Mouse (Mus musculus) heart, embryonic 13.5 days (tissue): ENCODE data around the gene Schip1. TPM values are rescaled to one million over a fixed set of nuclear protein-coding genes. Genes with fewer than 3 reads are reported as not detected.

ENCODE experiments used
- ATAC-seq: fragments of 200-750 bp; cut with Nextera tagmentation; 2 replicates; pipeline ENCODE4 v1.8.0; 2017; ENCODE audit warnings: moderate TSS enrichment; ENCODE audit not compliant: insufficient number of reproducible peaks, low FRiP score, low TSS enrichment; ENCODE audit errors: extremely low read depth
- H3K27ac ChIP-seq: fragments of 300-500 bp; sonication (generic); replicated peaks from 2 replicates; pipeline ENCODE4 v1.5.1; 2015; ENCODE audit warnings: moderate library complexity, mild to moderate bottlenecking, inconsistent platforms
- H3K27me3 ChIP-seq: fragments of 300-500 bp; sonication (generic); replicated peaks from 2 replicates; pipeline ENCODE4 v1.6.1; 2015; ENCODE audit warnings: mild to moderate bottlenecking, inconsistent platforms
- H3K36me3 ChIP-seq: fragments of 300-500 bp; sonication (generic); 2 replicates; pipeline ENCODE4 v1.6.1; 2015; ENCODE audit warnings: mild to moderate bottlenecking, inconsistent platforms
- H3K4me1 ChIP-seq: fragments of 300-500 bp; sonication (generic); 2 replicates; pipeline ENCODE4 v1.6.1; 2015; ENCODE audit warnings: inconsistent platforms
- H3K4me2 ChIP-seq: fragments of 300-500 bp; sonication (generic); 2 replicates; pipeline ENCODE4 v1.6.1; 2015; ENCODE audit warnings: inconsistent platforms, mild to moderate bottlenecking, moderate library complexity
- H3K4me3 ChIP-seq: fragments of 300-500 bp; sonication (generic); 2 replicates; pipeline ENCODE4 v1.5.1; 2015; ENCODE audit warnings: moderate library complexity, mild to moderate bottlenecking, inconsistent platforms
- H3K9ac ChIP-seq: fragments of 300-500 bp; sonication (generic); 2 replicates; pipeline ENCODE4 v1.6.1; 2015; ENCODE audit warnings: inconsistent platforms, mild to moderate bottlenecking, moderate library complexity
- H3K9me3 ChIP-seq: fragments of 300-500 bp; sonication (generic); 2 replicates; pipeline ENCODE4 v1.6.1; 2016; ENCODE audit warnings: inconsistent platforms
- WGBS: fragments of 180-500 bp; shearing (Covaris S2); methylation state at CpG from one replicate; pipeline ENCODE4 v1.1.7; 2015; ENCODE audit warnings: mixed read lengths; 5-methylcytosine and 5-hydroxymethylcytosine counted together
- polyA plus RNA-seq: library from polyadenylated mRNA; unstranded; fragments of >200 nt; fragmentation: Nextera tagmentation; extraction: Ambion mirVana; gene quantifications from 2 replicates; pipeline ENCODE4 v1.2.1, GENCODE M21; 2015

Schip1 gene
- polyA plus RNA-seq, 1 experiment from 2014 or later: 52.4 TPM

- H3K4me2 ChIP-seq: no peak overlapping the region
- no peaks in the 10 kb centered on the region for H3K36me3 ChIP-seq
- no peak overlapping the region for H3K9ac ChIP-seq
- WGBS: 79% methylated on average over 3 of the region's 3 CpGs
- ATAC-seq: no peak
- H3K27me3 ChIP-seq: no peaks in the 10 kb centered on the region
- no peak overlapping the region for H3K27ac ChIP-seq
- H3K4me1 ChIP-seq: peaks cover 5% of the 10 kb centered on the region
- H3K4me3 ChIP-seq: no peak overlapping the region
- H3K9me3 ChIP-seq: no peaks in the 10 kb centered on the region
Measured at GRCm38 (mm10) chr3:68398691-68399090, 334.1 kb downstream of the Schip1 start.

DNA sequence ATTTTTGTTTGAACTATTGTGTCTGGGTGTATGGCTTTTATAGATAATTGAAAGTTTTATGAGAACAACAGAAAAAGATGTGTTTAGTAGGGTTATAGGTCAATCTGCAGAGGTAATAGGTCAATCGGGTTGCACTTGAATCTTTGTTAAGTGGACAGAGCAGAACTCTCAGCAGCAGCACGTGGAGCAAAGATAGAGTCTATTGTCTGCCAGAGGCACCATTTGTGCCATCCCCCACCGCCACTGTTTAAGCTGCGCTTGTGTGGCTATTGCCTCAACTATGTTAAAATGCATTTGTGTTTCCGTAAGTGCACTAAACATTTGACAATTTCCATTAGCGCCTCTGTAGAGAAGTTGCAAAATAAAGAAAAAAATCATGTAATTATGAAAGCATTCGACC is 335.5 kb downstream of the Schip1 start:
- no peak for ATAC-seq
- 57% methylated on average over 7 of the region's 7 CpGs for WGBS
- H3K4me2 ChIP-seq: no peak overlapping the region
- no peaks in the 10 kb centered on the region for H3K9me3 ChIP-seq
- H3K36me3 ChIP-seq: no peaks in the 10 kb centered on the region
- no peaks in the 10 kb centered on the region for H3K27me3 ChIP-seq
- H3K9ac ChIP-seq: no peak overlapping the region
- no peak overlapping the region for H3K27ac ChIP-seq
- H3K4me3 ChIP-seq: no peak overlapping the region
- H3K4me1 ChIP-seq: peaks cover 5% of the 10 kb centered on the region

DNA sequence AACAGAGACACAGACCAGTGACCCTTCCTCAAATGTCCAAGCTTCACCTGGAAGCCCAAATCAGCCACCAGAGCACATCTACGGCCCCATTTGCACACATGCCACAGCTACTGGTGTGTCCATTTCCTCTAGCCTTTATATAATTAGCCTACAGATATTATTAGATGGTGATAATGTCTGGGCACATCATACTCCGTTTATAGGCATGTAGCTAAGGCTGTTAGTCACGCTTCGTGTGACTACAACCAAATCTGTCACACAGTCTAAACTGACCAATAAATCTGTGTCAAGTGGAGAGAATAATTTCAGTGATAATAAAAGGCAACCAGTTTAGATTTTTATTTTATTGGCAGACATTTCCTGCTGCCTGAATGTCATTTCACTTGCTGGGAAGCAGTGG is 338.7 kb downstream of the Schip1 start:
- no peak overlapping the region for H3K9ac ChIP-seq
- H3K4me1 ChIP-seq: peaks cover 14% of the 10 kb centered on the region
- H3K36me3 ChIP-seq: no peaks in the 10 kb centered on the region
- H3K27me3 ChIP-seq: no peaks in the 10 kb centered on the region
- 85% methylated on average over 4 of the region's 4 CpGs for WGBS
- no peak for ATAC-seq
- no peak overlapping the region for H3K27ac ChIP-seq
- no peaks in the 10 kb centered on the region for H3K9me3 ChIP-seq
- H3K4me2 ChIP-seq: no peak overlapping the region
- H3K4me3 ChIP-seq: no peak overlapping the region

DNA sequence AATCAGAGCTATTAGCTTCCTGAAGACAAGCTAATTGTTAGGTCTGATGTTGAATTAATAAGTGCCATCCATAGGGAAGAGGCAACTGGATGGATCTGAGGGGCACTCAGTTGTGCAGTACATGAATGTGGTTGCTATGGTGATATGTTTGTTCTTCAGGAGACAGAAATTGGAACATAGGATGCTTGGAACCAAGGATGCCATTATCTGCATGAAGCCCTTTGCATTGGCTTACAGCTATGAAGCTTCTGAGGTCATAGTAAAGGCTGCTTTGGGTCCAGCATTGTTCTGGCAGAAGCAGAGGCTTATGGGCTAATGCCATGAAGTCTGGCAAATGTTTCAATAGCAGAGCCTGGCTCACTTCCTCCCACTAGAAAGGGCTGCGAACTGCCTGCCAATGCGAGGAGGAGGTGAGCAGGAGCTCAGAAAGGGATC is 339.2 kb downstream of the Schip1 start:
- 81% methylated on average over 2 of the region's 2 CpGs for whole genome bisulfite sequencing
- Histone ChIP-seq H3K36me3 (no peaks in the 10 kb centered on the region), H3K27ac (no peak overlapping the region), H3K9me3 (no peaks in the 10 kb centered on the region), H3K4me2 (no peak overlapping the region), H3K9ac (no peak overlapping the region), H3K4me1 (peaks cover 14% of the 10 kb centered on the region), H3K4me3 (no peak overlapping the region), H3K27me3 (no peaks in the 10 kb centered on the region)
- ATAC-seq: no peak

DNA sequence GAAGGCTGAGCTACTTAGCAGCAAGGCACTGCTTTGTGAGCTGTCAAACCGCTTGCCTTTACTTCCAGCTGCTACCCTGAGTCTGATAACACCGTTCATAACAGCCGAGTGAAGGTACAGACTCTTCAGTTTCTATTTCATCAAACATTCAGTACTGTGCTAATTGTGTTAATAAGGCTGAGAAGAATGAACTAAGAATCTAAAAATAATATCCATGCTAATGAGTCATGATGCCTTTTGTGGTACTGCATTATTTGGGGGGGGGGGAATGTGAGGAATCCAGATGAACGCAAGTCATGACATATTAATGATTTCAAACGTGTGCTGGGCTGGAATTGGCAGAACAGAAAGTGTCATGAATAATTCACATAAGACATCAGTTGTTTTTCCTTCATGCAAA is 341.1 kb downstream of the Schip1 start:
- peaks cover 14% of the 10 kb centered on the region for H3K4me1 ChIP-seq
- H3K27me3 ChIP-seq: no peaks in the 10 kb centered on the region
- H3K4me3 ChIP-seq: no peak overlapping the region
- 49% methylated on average over 5 of the region's 5 CpGs for WGBS
- no peaks in the 10 kb centered on the region for H3K36me3 ChIP-seq
- no peak overlapping the region for H3K4me2 ChIP-seq
- H3K9me3 ChIP-seq: no peaks in the 10 kb centered on the region
- no peak for ATAC-seq
- no peak overlapping the region for H3K9ac ChIP-seq
- H3K27ac ChIP-seq: no peak overlapping the region

- no peak for ATAC-seq
- WGBS: 22% methylated on average over 3 of the region's 3 CpGs
Measured at GRCm38 (mm10) chr3:68412262-68412661, 347.7 kb downstream of the Schip1 start.

GRCm38 (mm10) chr3:68419792-68420191 is 355.2 kb downstream of the Schip1 start:
- no peak overlapping the region for H3K4me2 ChIP-seq
- no peaks in the 10 kb centered on the region for H3K9me3 ChIP-seq
- no peak for ATAC-seq
- H3K9ac ChIP-seq: no peak overlapping the region
- H3K27me3 ChIP-seq: no peaks in the 10 kb centered on the region
- H3K4me3 ChIP-seq: no peak overlapping the region
- H3K36me3 ChIP-seq: no peaks in the 10 kb centered on the region
- no peak overlapping the region for H3K27ac ChIP-seq
- WGBS: 83% methylated on average over 4 of the region's 4 CpGs
- H3K4me1 ChIP-seq: no peaks in the 10 kb centered on the region

More at GRCm38 (mm10) chr3:68412262-68412661, 347.7 kb downstream of the Schip1 start:
- no peaks in the 10 kb centered on the region for H3K9me3 ChIP-seq
- peaks cover 12% of the 10 kb centered on the region for H3K4me1 ChIP-seq
- H3K27me3 ChIP-seq: no peaks in the 10 kb centered on the region
- no peak overlapping the region for H3K27ac ChIP-seq
- H3K9ac ChIP-seq: no peak overlapping the region
- no peaks in the 10 kb centered on the region for H3K36me3 ChIP-seq
- H3K4me2 ChIP-seq: no peak overlapping the region
- no peak overlapping the region for H3K4me3 ChIP-seq

- Histone ChIP-seq H3K27ac (no peak overlapping the region), H3K4me1 (no peaks in the 10 kb centered on the region), H3K4me2 (no peak overlapping the region), H3K27me3 (no peaks in the 10 kb centered on the region), H3K36me3 (no peaks in the 10 kb centered on the region), H3K4me3 (no peak overlapping the region), H3K9ac (no peak overlapping the region), H3K9me3 (no peaks in the 10 kb centered on the region)
- ATAC-seq: no peak
- WGBS: 57% methylated on average over 2 of the region's 2 CpGs
Measured at GRCm38 (mm10) chr3:68420927-68421326, 356.3 kb downstream of the Schip1 start.

DNA sequence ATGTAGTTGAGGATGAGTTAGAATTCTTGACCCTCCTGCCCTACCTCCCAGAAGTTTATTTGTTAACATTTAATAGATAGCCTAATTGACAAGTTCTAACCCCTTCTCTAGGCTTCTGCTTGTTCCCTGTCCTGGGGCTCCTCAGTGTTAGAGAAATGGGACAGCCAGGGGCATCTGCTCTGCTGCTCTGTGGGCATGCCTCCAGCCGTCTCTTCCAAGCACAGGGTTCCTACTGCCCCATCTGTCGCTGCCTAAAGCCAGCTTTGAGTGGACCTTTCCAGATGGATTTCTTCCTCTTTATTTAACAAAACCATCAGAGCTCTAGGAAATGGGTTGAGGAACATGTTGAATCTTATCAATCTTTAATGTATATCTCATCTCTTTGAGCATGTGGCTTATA is 357.2 kb downstream of the Schip1 start:
- Histone ChIP-seq H3K4me3 (no peak overlapping the region), H3K9ac (no peak overlapping the region), H3K9me3 (no peaks in the 10 kb centered on the region), H3K27ac (no peak overlapping the region), H3K4me1 (no peaks in the 10 kb centered on the region), H3K27me3 (no peaks in the 10 kb centered on the region), H3K4me2 (no peak overlapping the region), H3K36me3 (no peaks in the 10 kb centered on the region)
- WGBS: 78% methylated on average over 2 of the region's 2 CpGs
- no peak for ATAC-seq

DNA sequence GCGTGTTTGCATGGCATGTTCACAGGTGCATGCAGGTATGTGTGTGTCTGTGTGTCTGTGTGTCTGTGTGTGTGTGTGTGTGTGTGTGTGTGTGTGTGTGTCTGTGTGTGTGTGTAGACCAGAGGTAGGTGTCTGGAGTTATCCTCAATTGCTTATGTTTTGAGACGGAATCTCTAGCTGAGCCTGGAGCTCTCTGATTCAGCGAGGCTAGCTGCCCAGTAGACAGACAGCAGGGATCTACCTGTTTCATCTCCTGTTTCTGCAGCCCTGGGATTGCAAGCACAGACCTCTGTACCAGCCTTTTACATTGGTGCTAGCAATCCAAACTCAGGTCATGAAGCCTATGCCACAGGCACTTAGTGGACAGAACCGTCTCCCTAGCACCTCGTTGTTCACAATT is 363.5 kb downstream of the Schip1 start:
- H3K4me1 ChIP-seq: no peaks in the 10 kb centered on the region
- ATAC-seq: no peak

DNA sequence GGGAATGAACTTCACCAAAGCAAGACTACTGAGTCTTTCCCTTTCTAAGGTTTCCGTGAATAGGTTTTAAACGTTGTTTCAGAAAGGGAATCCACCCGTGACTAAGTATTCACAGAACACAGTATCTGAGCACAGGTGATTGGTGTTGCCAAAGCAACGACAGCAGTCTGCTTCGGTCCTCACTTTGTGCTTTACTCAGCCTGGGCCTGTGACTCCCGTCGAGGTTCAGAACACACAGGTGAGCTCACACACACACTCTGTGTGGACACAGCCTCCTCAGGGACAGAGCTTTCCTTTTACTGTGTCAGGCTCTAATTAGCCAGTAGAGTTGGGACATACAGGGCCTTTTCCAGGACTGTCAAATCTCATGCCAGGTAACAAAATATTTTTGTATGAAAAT is 369.8 kb downstream of the Schip1 start:
- H3K27me3 ChIP-seq: no peaks in the 10 kb centered on the region
- H3K4me3 ChIP-seq: no peak overlapping the region
- no peak overlapping the region for H3K27ac ChIP-seq
- no peak overlapping the region for H3K9ac ChIP-seq
- WGBS: 74% methylated on average over 7 of the region's 7 CpGs
- no peaks in the 10 kb centered on the region for H3K36me3 ChIP-seq
- no peaks in the 10 kb centered on the region for H3K9me3 ChIP-seq
- ATAC-seq: no peak
- H3K4me2 ChIP-seq: no peak overlapping the region
- H3K4me1 ChIP-seq: no peaks in the 10 kb centered on the region

More for the DNA sequence above, 363.5 kb downstream of the Schip1 start:
- 83% methylated on average over 5 of the region's 5 CpGs for WGBS
- H3K27me3 ChIP-seq: no peaks in the 10 kb centered on the region
- no peak overlapping the region for H3K27ac ChIP-seq
- H3K9me3 ChIP-seq: no peaks in the 10 kb centered on the region
- no peak overlapping the region for H3K4me3 ChIP-seq
- H3K9ac ChIP-seq: no peak overlapping the region
- H3K4me2 ChIP-seq: no peak overlapping the region
- H3K36me3 ChIP-seq: no peaks in the 10 kb centered on the region

DNA sequence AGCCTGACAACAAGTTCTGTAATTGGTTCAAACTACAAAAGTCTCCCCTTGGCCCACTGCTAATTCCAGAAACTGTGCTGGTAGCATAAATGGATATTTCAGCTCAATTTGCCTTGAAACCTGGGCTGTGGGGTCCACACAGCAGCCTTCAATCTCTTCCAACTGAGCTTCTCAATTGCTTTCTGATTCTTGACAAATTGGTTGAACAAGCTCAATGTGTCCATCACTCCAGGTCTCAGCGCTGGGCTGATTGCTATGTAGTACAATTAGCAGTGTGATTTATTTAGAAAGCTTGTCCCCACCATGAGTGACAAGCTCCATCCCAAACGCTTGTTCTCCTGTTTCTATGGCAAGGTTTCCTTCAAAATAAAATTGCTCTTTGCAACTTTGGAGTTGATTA is 370.3 kb downstream of the Schip1 start:
- Histone ChIP-seq H3K27me3 (no peaks in the 10 kb centered on the region), H3K27ac (no peak overlapping the region), H3K4me1 (no peaks in the 10 kb centered on the region), H3K9me3 (no peaks in the 10 kb centered on the region), H3K4me2 (no peak overlapping the region), H3K4me3 (no peak overlapping the region), H3K36me3 (no peaks in the 10 kb centered on the region), H3K9ac (no peak overlapping the region)
- ATAC-seq: no peak
- 75% methylated on average over 2 of the region's 2 CpGs for WGBS
